Mouse (Mus musculus) thymus, postnatal 25 days (tissue): ENCODE results near the gene Parvg.
"Not testable (repeated sequence)": the region's sequence is repeated elsewhere in the genome, so short reads cannot be mapped to it uniquely, and the experiment has no call there.

ENCODE experiments used
- DNase-seq: peaks from one replicate; pipeline ENCODE4 v3.0.0; 2022

Parvg gene

GRCm38 (mm10) chr15:84323966-84324869, at the start of gene Parvg:
Gene Parvg (plus strand): TSS chr15:84324026.
- DNase-seq: peak; percentile 77

GRCm38 (mm10) chr15:84276066-84276465, 47.8 kb upstream of the Parvg start:
- DNase-seq: no peak

DNA sequence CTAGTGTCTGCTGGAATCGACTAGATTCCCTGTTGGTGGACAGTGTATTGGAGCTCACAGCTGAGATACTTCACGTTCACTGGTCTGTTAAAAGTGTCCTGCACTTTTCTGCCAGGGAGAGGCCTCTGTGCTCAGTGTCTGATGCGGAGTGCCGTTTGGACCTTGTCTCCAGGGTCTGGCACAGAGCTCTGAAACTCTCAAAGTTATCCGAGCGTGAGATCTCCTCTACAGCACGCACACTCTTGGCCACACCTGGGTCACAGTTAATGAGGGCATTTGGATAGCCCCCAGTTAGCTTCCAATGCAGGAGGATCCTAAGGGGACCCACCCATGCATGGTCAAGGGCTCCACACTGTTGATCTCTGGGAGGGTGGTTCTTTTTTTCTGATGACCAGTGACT, 45.7 kb upstream of the Parvg start:
- DNase-seq: no peak

- DNase-seq: no peak
Measured at GRCm38 (mm10) chr15:84278656-84279055, 45.2 kb upstream of the Parvg start.

DNA sequence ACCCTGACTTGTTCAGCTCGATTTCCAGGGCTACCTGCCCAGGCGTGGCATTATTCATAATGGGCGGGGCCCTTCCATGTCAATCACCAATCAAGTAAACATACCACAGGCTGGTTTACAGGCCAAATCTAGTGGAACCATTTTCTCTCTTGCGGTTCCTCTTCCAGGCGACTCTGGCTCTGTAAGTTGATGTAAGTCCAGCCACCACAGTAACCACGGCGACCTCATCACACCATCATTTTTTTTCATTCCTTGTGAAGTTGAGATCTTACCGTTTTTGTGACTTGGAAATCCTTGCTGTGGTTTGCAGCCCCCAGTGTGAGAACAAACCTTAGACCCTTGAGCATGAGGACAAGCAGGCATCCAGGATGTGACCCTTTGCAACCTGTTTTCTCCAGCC, 43.5 kb upstream of the Parvg start:
- DNase-seq: no peak

GRCm38 (mm10) chr15:84280712-84281347, 43.0 kb upstream of the Parvg start:
- no peak for DNase-seq

DNA sequence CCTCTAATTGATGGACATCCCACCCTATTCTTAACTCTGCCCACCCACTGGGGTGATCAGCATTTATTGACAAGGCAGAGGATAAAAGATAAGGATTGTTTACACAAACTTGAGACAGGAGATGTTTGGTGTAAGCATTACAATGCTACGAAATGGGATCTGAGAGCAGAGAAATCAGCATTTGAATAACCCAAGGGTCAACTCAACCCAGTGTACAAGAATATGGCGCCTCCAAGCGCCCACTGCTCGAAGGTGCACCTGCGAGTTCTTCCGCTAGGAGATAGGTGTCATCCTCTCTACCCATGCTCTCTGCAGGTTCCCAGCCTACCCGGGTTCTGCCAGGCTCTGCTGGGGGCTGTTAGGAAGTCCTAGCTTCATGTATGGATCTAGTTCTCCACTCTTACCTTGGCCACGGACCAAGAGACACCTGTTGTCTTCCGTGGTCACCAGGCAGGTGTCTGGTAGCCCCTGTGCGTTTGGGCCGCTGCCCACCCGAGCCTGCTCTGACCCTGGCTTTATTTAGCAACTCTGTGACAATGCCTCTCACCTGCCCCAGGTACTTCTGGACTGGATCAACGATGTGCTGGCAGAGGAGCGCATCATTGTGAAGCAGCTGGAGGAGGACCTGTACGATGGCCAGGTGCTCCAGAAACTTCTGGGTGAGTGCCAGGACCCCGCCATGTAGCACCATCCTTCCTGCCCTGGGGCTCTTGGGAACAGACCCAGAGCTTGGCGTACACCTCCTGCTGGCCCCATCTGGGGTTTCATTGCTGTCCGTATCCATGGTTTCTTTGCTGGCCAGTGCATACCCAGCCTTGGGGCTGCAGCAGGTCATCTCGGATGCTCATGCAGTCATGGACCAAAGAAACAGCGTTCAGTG, 41.4 kb upstream of the Parvg start:
- DNase-seq: no peak

GRCm38 (mm10) chr15:84284059-84284458, 39.8 kb upstream of the Parvg start:
- DNase-seq: peak; percentile 75

DNA sequence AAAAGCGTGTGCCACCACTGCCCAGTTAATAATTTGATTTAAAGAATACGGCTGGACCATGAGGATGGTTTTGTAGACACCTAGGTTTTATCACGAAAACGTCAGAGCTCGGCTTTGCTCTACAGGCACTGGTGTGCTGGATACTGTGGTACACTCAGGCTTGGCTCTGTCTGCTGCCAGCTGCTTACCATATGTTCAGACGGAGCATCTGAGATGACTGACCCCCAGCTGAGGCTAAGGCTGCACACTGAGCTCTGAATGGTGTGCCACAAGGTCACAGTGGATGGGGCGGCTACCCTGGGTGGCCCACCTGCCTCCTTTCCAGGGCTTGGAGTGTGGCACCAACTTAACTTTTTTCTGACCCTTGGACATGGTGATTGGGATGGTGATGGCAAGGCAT, 38.4 kb upstream of the Parvg start:
- DNase-seq: no peak

- not testable (repeated sequence) for DNase-seq
Measured at GRCm38 (mm10) chr15:84288953-84289352, 34.9 kb upstream of the Parvg start.

DNA sequence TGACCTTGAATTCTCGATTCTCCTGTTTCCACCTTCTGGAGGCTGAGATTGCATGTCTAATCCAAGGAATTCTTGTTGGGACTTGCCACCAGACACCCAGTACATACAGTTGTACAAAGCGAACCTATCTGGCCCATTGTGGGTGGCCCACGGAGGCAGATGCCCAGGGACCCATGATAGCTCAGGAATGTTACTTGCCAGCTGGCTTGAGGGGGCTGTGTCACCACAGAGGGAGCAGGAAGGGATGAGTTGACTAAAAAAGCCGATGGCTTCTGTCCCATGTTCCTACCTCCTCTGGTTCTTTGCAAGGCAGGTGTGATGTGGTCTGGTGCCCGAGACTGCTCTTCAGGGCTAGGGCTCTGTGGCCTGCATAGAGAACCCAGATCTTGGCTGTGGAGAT, 32.7 kb upstream of the Parvg start:
- DNase-seq: no peak

GRCm38 (mm10) chr15:84293590-84293989, 30.2 kb upstream of the Parvg start:
- no peak for DNase-seq

- no peak for DNase-seq
Measured at GRCm38 (mm10) chr15:84294391-84294790, 29.4 kb upstream of the Parvg start.

DNA sequence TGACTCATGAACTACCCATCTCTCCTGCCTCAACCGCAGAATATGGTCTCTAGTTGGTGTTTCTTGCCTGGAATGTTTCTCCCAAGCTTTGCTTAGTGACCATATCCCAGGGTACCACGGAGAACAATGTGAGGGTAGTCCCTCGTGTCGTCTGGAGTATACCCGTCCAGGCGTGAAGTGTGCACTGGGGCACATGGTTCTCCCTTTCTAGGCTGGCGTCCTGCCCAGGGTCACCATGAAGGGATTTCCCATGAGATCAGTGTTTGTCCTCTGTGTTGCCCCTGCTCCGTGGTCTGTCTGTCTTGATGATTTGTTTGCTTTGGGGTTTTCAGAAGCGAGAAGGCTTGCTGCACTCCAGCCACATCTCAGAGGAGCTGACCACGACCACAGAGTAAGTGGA, 28.6 kb upstream of the Parvg start:
- no peak for DNase-seq

GRCm38 (mm10) chr15:84297454-84297853, 26.4 kb upstream of the Parvg start:
- no peak for DNase-seq

- DNase-seq: no peak
Measured at GRCm38 (mm10) chr15:84298804-84299370, 24.9 kb upstream of the Parvg start.

DNA sequence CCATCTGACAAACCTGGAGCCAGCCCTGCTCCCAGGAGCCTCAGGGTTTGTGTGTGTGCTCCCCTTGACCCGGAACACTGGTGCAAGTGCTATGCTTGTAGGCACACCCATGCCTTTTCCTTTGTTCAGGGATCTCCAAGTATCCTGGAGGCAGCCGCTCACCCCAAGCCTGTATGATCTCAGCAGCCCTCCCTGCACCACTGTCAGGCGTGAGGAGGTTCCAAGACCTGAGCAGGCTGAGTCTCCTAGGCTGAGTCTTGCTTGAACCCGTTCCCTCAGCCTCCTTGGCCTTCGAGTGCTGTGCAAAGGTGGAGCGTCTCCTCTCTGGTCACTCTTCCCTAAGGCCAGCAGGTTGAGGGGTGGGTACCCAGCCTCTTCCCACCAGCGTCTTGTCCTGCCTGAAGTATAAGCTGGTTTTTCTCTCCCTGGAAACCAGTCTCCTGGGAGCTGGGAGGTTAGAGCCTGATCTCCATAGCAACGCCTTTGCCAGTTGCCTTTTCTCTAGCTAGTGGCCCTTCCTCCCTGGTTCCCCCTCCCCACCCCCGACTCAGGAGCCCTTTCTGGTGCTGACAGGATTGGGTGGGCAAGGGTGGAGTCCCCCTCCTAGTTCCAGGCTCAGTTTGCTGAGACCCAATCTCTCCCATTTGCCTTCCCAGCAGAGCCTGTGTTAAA, 24.0 kb upstream of the Parvg start:
- DNase-seq: no peak

GRCm38 (mm10) chr15:84300591-84300990, 23.2 kb upstream of the Parvg start:
- no peak for DNase-seq

DNA sequence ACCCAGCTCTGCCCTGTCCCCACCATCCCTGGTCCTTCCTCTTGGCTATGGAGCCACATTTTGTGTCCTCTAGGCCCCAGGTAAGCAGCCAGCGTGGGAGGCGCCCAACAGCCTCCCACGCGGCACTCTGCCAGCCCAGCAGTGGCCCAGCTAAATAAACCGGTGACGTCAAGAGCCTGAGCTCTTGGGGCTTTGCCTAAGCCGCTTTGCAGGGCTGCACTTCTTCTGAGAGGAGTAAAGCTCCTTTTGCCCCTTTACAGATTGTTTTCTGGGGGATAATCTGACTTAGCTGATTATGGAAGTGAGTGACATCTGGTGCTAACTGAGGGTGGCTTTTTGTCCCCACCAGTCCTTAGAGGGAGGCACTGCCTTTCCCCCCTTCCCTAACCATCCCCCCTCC, 22.8 kb upstream of the Parvg start:
- DNase-seq: no peak

- DNase-seq: no peak
Measured at GRCm38 (mm10) chr15:84301641-84302420, 22.0 kb upstream of the Parvg start.

- DNase-seq: no peak
Measured at GRCm38 (mm10) chr15:84303264-84303663, 20.6 kb upstream of the Parvg start.

GRCm38 (mm10) chr15:84305333-84305732, 18.5 kb upstream of the Parvg start:
- DNase-seq: no peak
